Mouse (Mus musculus) embryo, embryonic 10.5 days (tissue): ENCODE measurements around the gene Ugt2b38.
"Not testable (repeated sequence)": the region's sequence is repeated elsewhere in the genome, so short reads cannot be mapped to it uniquely, and the experiment has no call there.

ENCODE experiments used
- DNase-seq: peaks from one replicate; pipeline ENCODE4 v3.0.0-alpha.2; 2015; ENCODE audit warnings: low spot score

The Ugt2b38 gene

DNA sequence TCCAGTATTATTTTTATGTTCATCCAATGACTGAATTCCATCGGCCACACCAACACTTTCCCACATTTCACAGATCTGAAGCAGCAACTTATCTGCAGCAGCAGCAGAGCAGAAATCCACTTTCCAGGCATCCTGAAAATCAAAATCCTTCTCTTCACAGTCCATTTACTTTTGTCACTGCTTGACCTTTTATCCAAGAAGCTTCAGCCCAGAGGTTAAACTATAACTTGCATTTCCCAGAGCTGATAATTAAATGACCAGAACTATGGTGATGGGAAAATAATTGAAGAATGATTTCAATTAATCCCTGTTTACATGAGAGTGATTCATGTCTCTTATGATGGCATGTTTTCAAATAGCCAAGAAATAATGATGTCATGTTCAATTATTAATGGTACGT is at the start of gene Ugt2b38:
Gene Ugt2b38, minus strand, starts transcription at position 163 of the 400 bp plus-strand sequence.
- DNase-seq, result not testable (repeated sequence)

DNA sequence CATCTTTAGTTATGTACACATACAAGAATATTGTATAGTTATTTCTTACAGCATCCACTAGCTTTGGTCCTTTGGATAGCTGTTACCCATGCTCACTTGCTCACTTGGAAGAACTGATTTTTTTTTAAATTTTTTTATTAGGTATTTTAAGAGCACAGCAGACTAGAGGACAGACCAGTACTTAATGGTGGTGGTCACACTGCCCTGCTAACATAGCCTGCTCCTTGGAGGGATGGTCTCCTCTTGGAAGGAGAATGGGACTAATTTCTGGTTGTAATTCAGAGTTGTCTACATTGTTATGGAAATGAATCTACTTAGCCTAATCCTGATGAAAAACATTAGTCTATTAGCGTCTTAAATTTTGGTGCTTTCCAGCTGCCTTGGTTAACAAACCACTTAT is 34.8 kb upstream of the Ugt2b38 start:
- DNase-seq, result no peak

DNA sequence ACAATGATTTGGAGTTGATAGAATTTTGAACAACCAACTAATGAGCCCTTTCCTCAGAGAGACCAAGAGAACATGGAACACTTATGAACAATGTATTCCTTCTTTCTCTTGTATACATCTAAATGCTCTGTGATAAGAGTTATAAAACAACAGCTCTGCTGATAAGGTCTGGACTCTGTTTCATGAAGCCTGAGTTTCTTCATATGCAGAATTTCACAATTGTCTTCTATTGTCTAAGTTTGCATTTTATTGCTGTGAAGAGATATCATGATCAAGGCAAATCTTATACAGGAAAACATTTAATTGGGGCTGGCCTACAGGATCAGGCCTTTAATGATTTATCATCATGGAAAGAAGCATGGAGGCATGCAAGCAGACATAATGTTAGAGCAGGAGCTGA is 33.7 kb upstream of the Ugt2b38 start:
- no peak for DNase-seq

DNA sequence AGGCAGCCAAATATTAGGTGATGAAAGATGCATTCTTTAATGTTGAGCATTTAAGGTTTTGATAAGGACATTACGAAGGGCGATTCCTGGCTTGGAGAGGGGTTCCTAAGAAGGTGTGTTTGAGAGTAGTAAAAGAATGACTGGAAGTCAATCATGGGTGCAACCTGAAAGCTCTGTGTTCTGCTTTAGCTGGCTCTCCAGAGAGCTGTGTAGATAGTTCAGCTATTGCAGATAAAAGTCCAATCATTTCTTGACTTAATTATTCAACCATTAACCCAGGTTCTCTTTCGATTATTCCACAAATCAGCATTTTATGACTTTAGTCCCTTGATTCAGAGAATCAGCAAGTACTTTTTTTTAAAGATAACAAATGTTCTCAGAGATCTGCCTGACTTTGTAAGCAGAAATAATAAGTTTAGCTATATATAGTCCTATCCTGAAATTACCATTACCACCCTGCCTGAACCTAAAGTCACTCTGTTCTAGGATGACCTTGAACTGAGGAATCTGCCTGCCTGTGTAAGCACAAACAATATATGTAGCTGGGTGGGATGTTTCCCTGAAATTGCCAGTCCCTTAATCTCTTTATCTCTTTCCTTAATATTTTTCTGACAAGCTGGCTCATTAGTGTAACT is 32.3 kb upstream of the Ugt2b38 start:
- no peak for DNase-seq

GRCm38 (mm10) chr5:87455519-87455918 is 31.5 kb upstream of the Ugt2b38 start:
- no peak for DNase-seq

GRCm38 (mm10) chr5:87452514-87452913 is 28.5 kb upstream of the Ugt2b38 start:
- DNase-seq, result not testable (repeated sequence)

DNA sequence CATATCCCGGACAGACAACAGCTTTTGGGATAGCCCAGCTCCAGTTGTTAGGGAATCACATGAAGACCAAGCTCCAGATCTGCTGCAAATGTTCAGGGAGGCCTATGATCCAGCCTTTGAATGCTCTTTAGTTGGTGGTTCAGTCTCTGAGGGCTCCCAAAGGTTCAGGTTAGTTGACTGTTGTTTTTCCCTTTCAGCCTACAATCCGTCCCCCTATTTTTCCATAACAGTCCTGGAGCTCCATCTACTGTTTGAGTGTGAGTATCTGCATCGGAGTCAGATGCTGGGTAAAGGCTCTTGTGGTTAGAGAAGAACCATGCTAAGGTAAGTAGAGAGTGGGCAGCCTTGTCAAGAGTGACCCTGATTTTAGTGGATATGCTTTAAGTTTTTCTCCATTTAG is 12.3 kb upstream of the Ugt2b38 start:
- DNase-seq, result peak; percentile 54

- no peak for DNase-seq
Measured at GRCm38 (mm10) chr5:87425676-87426075, 1.7 kb upstream of the Ugt2b38 start.

- DNase-seq, result no peak
Measured at GRCm38 (mm10) chr5:87396968-87397367, 27.0 kb downstream of the Ugt2b38 start.

- DNase-seq, result no peak
Measured at GRCm38 (mm10) chr5:87390818-87391217, 33.2 kb downstream of the Ugt2b38 start.

- DNase-seq, result no peak
Measured at GRCm38 (mm10) chr5:87380234-87380633, 43.8 kb downstream of the Ugt2b38 start.

DNA sequence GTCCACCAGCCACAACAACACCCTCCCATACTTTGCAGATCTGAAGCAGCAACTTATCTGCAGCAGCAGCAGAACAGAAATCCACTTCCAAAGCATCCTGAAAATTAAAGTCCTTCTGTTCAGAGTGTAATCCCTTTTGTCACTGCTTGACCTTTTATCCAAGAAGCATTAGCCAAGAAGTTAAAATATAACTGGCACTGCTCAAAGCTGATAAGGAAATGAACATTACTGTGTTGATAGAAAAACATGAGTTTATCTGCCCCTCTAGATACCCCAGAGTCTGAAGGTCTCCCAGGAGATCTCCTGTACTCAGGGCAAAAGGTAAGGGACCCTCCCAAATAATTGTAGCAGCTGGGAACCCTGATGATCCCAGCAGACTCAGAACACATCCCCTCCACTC is 44.2 kb downstream of the Ugt2b38 start:
- DNase-seq, result no peak

GRCm38 (mm10) chr5:87375874-87376383 is 48.1 kb downstream of the Ugt2b38 start:
- DNase-seq, result no peak

GRCm38 (mm10) chr5:87373502-87373863 is 50.5 kb downstream of the Ugt2b38 start:
- DNase-seq, result no peak

DNA sequence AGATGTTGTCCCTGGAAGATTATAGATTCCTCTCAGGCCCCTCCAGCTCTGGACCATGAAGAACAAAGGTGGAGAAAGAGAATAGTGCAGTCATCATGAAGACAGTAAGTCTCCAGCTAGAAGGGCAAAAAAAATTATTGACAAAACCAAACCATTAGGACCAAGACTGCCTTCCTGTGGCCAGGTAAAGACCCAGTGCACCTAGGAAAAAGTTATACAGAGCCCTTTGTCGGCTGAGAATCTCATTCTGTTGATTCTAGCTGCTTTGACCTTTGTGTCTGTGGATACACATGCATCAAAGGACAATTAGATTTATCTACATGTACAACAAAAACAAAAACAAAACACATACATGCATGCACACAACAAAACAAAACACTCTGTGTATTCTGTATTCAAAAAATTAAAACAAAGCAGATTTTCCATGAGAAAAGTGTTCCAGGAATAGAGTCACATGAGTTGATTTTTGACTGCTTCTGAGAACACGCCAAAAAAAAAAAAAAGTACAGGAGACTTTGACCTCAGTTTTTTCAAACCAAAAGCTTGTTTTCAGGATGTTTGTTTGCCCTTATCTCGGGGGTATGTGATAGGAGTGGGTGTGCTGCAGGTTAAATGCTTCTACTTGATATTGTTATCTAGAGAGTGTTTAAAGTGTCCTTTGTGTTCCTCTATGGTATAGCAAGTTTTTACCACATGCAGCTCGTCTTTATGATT is 51.1 kb downstream of the Ugt2b38 start:
- not testable (repeated sequence) for DNase-seq
